Mouse (Mus musculus) intestine, postnatal 0 days (tissue): ENCODE measurements around the gene Slc19a3. TPM values are rescaled to one million over a fixed set of nuclear protein-coding genes. Genes with fewer than 3 reads are reported as not detected.

ENCODE experiments used
- ATAC-seq: fragments of 200-750 bp; cut with Nextera tagmentation; 2 replicates; pipeline ENCODE4 v1.8.0; 2017; ENCODE audit warnings: mild to moderate bottlenecking, moderate TSS enrichment, moderate library complexity
- H3K27ac ChIP-seq: fragments of 300-500 bp; sonication (generic); 2 replicates; pipeline ENCODE4 v1.5.1; 2014; ENCODE audit warnings: mild to moderate bottlenecking, low read depth, low read length, moderate library complexity
- H3K27me3 ChIP-seq: fragments of 300-500 bp; sonication (generic); replicated peaks from 2 replicates; pipeline ENCODE4 v1.6.1; 2014; ENCODE audit warnings: low read length, mixed read lengths; ENCODE audit not compliant: control insufficient read depth, insufficient read depth
- H3K36me3 ChIP-seq: fragments of 300-500 bp; sonication (generic); 2 replicates; pipeline ENCODE4 v1.6.1; 2014; ENCODE audit warnings: mild to moderate bottlenecking, moderate library complexity; ENCODE audit not compliant: control insufficient read depth, insufficient read depth
- H3K4me1 ChIP-seq: fragments of 300-500 bp; sonication (generic); replicated peaks from 2 replicates; pipeline ENCODE4 v1.6.1; 2014; ENCODE audit warnings: antibody characterized with exemption, low read length, mixed read lengths; ENCODE audit not compliant: control insufficient read depth, insufficient read depth
- H3K4me2 ChIP-seq: fragments of 300-500 bp; sonication (generic); replicated peaks from 2 replicates; pipeline ENCODE4 v1.6.1; 2014; ENCODE audit warnings: low read depth, mild to moderate bottlenecking, moderate library complexity
- H3K4me3 ChIP-seq: fragments of 300-500 bp; sonication (generic); 2 replicates; pipeline ENCODE4 v1.5.1; 2014; ENCODE audit warnings: low read depth, low read length
- H3K9ac ChIP-seq: fragments of 300-500 bp; sonication (generic); 2 replicates; pipeline ENCODE4 v1.6.1; 2014; ENCODE audit warnings: mild to moderate bottlenecking, low read depth, low read length
- H3K9me3 ChIP-seq: fragments of 300-500 bp; sonication (generic); 2 replicates; pipeline ENCODE4 v1.6.1; 2016; ENCODE audit warnings: mixed run types; ENCODE audit not compliant: control insufficient read depth
- CTCF ChIP-seq: sonication (generic); IDR thresholded peaks from 2 replicates; pipeline ENCODE4 v1.5.1; 2016; ENCODE audit warnings: low read depth, mild to moderate bottlenecking, control low read depth, antibody characterized with exemption, moderate library complexity
- WGBS: fragments of 180-500 bp; shearing (Covaris S2); extraction: QIAGEN DNeasy Blood & Tissue Kit; methylation state at CpG from one replicate; pipeline ENCODE4 v1.1.7; 2014; 5-methylcytosine and 5-hydroxymethylcytosine counted together
- polyA plus RNA-seq: library from polyadenylated mRNA; unstranded; fragments of >200 nt; fragmentation: Nextera tagmentation; extraction: Ambion mirVana; gene quantifications from 2 replicates; pipeline ENCODE4 v1.2.1, GENCODE M21; 2015

The Slc19a3 gene
- polyA plus RNA-seq, 1 experiment from 2014 or later: 5.8 TPM

DNA sequence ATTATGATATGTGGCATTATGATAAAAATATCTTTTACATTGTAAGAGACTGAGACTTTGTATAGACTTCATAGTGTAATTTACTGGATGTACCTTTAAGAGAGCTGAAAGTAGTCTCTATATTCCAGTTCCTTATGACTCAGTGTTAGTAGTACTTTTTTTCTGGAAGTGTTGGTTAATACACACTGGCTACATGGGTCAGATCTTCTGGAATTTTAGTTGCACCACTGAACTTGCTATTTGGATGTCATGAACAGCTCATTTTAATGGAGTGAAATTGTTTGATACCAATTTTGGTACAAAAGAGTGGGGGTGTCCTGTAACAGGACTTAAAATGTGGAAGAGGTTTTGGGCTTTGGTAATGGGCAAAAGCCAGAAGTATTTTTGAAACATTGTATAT lies 60.4 kb downstream of the Slc19a3 start:
- H3K9ac ChIP-seq: no peak overlapping the region
- ATAC-seq: no peak
- no peaks in the 10 kb centered on the region for H3K27me3 ChIP-seq
- no peak overlapping the region for H3K27ac ChIP-seq
- H3K4me2 ChIP-seq: no peak overlapping the region
- TF ChIP-seq CTCF: no peak
- no peaks in the 10 kb centered on the region for H3K4me1 ChIP-seq
- no peaks in the 10 kb centered on the region for H3K9me3 ChIP-seq
- H3K36me3 ChIP-seq: no peaks in the 10 kb centered on the region
- no peak overlapping the region for H3K4me3 ChIP-seq

- Histone ChIP-seq H3K9me3 (no peaks in the 10 kb centered on the region), H3K4me3 (no peak overlapping the region), H3K36me3 (no peaks in the 10 kb centered on the region), H3K4me2 (no peak overlapping the region), H3K4me1 (no peaks in the 10 kb centered on the region), H3K27ac (no peak overlapping the region), H3K27me3 (no peaks in the 10 kb centered on the region), H3K9ac (no peak overlapping the region)
- 77% methylated on average over 5 of the region's 5 CpGs for WGBS
- no peak for ATAC-seq
- no peak for TF ChIP-seq CTCF
Measured at GRCm38 (mm10) chr1:82975750-82976149, 62.5 kb downstream of the Slc19a3 start.

DNA sequence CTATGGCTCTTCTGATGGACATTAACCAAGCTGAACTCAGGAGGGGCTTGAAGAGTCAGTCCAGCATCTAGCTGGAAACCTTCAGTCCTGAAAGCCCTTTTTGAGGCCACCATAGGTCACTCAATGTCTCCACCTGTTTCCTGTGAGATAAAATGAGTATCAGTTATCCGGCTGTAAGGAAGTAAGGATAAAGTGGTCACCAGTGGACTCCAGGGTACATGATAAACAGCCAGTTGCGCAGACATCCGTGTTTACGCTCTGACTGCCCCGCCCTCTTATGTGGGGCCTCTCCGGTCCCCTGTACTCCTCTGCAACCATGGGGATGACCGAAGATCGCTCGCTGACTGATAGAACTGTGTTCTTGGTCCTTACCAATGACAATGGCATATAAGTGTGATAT lies 63.9 kb downstream of the Slc19a3 start:
- Histone ChIP-seq H3K4me1 (no peaks in the 10 kb centered on the region), H3K4me2 (no peak overlapping the region), H3K9ac (no peak overlapping the region), H3K36me3 (no peaks in the 10 kb centered on the region), H3K27me3 (no peaks in the 10 kb centered on the region), H3K4me3 (no peak overlapping the region), H3K9me3 (no peaks in the 10 kb centered on the region), H3K27ac (no peak overlapping the region)
- WGBS: 36% methylated on average over 9 of the region's 9 CpGs
- ATAC-seq: peak; percentile 54
- TF ChIP-seq CTCF: no peak

GRCm38 (mm10) chr1:82973901-82974300 lies 64.3 kb downstream of the Slc19a3 start:
- Histone ChIP-seq H3K9me3 (no peaks in the 10 kb centered on the region), H3K4me1 (no peaks in the 10 kb centered on the region), H3K36me3 (no peaks in the 10 kb centered on the region), H3K4me3 (no peak overlapping the region), H3K27me3 (no peaks in the 10 kb centered on the region), H3K9ac (no peak overlapping the region), H3K4me2 (no peak overlapping the region), H3K27ac (no peak overlapping the region)
- WGBS: 67% methylated on average over 6 of the region's 6 CpGs
- no peak for TF ChIP-seq CTCF
- ATAC-seq: no peak

DNA sequence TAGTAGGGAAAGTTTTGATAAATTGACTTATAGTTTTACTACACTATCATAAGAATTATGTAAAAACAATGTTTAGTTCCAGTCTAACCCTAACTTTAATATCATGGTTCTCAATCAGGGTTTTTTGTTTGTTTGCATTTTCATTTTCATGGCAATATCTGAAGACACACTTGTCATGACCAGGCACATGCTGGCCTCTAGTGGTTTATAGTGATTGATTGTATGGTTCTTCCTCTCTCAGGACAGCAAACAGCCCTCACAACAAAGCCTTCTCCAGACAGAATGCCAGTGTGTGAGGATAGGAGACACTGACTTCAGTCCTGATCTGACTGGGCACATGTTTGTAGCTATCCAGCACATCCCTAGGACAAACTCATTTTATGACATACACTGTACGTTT lies 65.0 kb downstream of the Slc19a3 start:
- H3K4me3 ChIP-seq: no peak overlapping the region
- TF ChIP-seq CTCF: peak; percentile 43
- no peaks in the 10 kb centered on the region for H3K27me3 ChIP-seq
- ATAC-seq: no peak
- WGBS: 78% methylated on average over 1 of the region's 1 CpGs
- H3K36me3 ChIP-seq: no peaks in the 10 kb centered on the region
- H3K9me3 ChIP-seq: no peaks in the 10 kb centered on the region
- no peak overlapping the region for H3K27ac ChIP-seq
- no peaks in the 10 kb centered on the region for H3K4me1 ChIP-seq
- H3K4me2 ChIP-seq: no peak overlapping the region
- no peak overlapping the region for H3K9ac ChIP-seq

DNA sequence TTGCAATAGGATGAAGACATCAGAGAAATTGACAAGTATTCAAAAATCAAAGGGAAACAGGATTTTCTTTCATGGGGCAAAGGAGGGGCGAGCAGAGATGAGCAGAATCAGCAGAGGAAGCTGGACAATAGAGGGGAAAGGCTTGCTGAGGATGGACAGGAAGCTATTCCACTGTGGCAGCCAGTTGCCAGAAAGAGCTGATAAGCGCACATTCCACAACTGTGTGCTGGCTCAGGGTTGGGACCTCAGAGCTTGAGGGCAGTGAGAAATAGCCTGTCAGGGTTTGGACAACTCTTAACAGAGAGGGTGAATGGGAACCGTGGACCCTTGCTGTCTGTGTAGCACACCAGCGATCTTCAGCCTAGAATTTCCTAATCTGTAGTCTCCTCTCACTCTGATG lies 66.2 kb downstream of the Slc19a3 start:
- no peaks in the 10 kb centered on the region for H3K27me3 ChIP-seq
- H3K9ac ChIP-seq: no peak overlapping the region
- 46% methylated on average over 4 of the region's 4 CpGs for WGBS
- no peaks in the 10 kb centered on the region for H3K4me1 ChIP-seq
- H3K36me3 ChIP-seq: no peaks in the 10 kb centered on the region
- no peak overlapping the region for H3K27ac ChIP-seq
- H3K4me3 ChIP-seq: no peak overlapping the region
- no peaks in the 10 kb centered on the region for H3K9me3 ChIP-seq
- H3K4me2 ChIP-seq: no peak overlapping the region
- ATAC-seq: no peak
- no peak for TF ChIP-seq CTCF

GRCm38 (mm10) chr1:82966413-82966812 lies 71.8 kb downstream of the Slc19a3 start:
- Histone ChIP-seq H3K27me3 (no peaks in the 10 kb centered on the region), H3K27ac (no peak overlapping the region), H3K4me1 (no peaks in the 10 kb centered on the region), H3K36me3 (no peaks in the 10 kb centered on the region), H3K4me2 (no peak overlapping the region), H3K9ac (no peak overlapping the region), H3K4me3 (no peak overlapping the region), H3K9me3 (no peaks in the 10 kb centered on the region)
- WGBS: 71% methylated on average over 3 of the region's 3 CpGs
- TF ChIP-seq CTCF: no peak
- no peak for ATAC-seq

Other genes starting within 250 kb of the Slc19a3 start
- gene Agfg1, start 199.0 kb downstream of the Slc19a3 start, polyA plus RNA-seq: 35.8 and 36.7 TPM in 2 replicates
- gene A030005L19Rik, start 125.1 kb downstream of the Slc19a3 start, polyA plus RNA-seq: 0.31 TPM in 1 of 2 replicates, not detected in the other
- not detected in 2 replicates for gene A030014E15Rik, start 113.5 kb downstream of the Slc19a3 start, polyA plus RNA-seq
- not detected in 2 replicates for gene Gm6217, start 107.0 kb downstream of the Slc19a3 start, polyA plus RNA-seq
- gene A030003K21Rik, start 95.1 kb downstream of the Slc19a3 start, polyA plus RNA-seq: not detected in 2 replicates
- gene Gm7544, start 82.4 kb downstream of the Slc19a3 start, polyA plus RNA-seq: not detected in 2 replicates
- not detected in 2 replicates for gene Gm47955, start 78.2 kb downstream of the Slc19a3 start, polyA plus RNA-seq
- gene Gm47959, start 37.9 kb downstream of the Slc19a3 start, polyA plus RNA-seq: not detected in 2 replicates
- gene Krtap28-10, start 4.0 kb upstream of the Slc19a3 start, polyA plus RNA-seq: not detected in 2 replicates
- not detected in 2 replicates for gene Gm47969, start 6.5 kb upstream of the Slc19a3 start, polyA plus RNA-seq
- gene A030005K14Rik, start 20.9 kb upstream of the Slc19a3 start, polyA plus RNA-seq: not detected in 2 replicates
- 0.12 TPM in 1 of 2 replicates, not detected in the other for gene Krtap28-13, start 22.5 kb upstream of the Slc19a3 start, polyA plus RNA-seq
- 13.2 and 28.1 TPM in 2 replicates for gene Ccl20, start 78.3 kb upstream of the Slc19a3 start, polyA plus RNA-seq
- not detected in 2 replicates for gene Daw1, start 121.3 kb upstream of the Slc19a3 start, polyA plus RNA-seq